Mouse (Mus musculus) hematopoietic stem cell, adult 5-6 weeks (primary cell): ENCODE measurements at regions not wholly inside any gene's neighbourhood (a gene's known extent, or its start where the extent isn't known, plus 50 kb on each side); places are given as distances from the start of the nearest gene placed in this dataset.

Experiments used
- ATAC-seq, 2 experiments: fragments of 125-278 bp in 1 of 2; replicated peaks in 1 of 2; 2 replicates each; pipeline ENCODE4 v1.8.0; 2016 to 2017; ENCODE audit warnings: inconsistent platforms in 2 of 2, mild to moderate bottlenecking in 2 of 2, moderate number of reproducible peaks in 2 of 2, low read depth in 1 of 2, moderate TSS enrichment in 1 of 2; ENCODE audit not compliant: low FRiP score in 2 of 2, poor library complexity in 2 of 2, severe bottlenecking in 2 of 2, insufficient read depth in 1 of 2, low TSS enrichment in 1 of 2

DNA sequence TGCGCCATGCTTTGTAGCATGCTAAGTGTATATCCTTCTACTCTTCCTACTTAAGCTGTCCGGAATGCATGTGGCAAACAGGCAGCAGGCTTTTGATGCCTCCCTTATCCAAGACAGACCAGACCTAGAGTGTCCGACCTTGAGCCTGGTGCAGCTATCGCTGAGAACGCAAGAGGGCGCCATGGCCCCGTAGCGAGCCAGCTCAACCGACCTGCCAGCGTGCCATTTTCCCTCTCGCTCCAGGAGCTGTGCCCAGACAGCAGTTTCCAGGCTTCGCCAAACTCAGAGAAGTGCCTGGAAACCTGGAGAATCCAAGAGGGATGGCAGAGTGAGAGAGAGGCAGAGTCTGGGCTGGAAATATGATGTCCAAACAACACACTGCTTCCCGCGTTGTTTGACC is 155.8 kb upstream of the Gm12830 start:
- peak; percentile 33 to 51; a peak in 2 of 4 replicates for ATAC-seq

DNA sequence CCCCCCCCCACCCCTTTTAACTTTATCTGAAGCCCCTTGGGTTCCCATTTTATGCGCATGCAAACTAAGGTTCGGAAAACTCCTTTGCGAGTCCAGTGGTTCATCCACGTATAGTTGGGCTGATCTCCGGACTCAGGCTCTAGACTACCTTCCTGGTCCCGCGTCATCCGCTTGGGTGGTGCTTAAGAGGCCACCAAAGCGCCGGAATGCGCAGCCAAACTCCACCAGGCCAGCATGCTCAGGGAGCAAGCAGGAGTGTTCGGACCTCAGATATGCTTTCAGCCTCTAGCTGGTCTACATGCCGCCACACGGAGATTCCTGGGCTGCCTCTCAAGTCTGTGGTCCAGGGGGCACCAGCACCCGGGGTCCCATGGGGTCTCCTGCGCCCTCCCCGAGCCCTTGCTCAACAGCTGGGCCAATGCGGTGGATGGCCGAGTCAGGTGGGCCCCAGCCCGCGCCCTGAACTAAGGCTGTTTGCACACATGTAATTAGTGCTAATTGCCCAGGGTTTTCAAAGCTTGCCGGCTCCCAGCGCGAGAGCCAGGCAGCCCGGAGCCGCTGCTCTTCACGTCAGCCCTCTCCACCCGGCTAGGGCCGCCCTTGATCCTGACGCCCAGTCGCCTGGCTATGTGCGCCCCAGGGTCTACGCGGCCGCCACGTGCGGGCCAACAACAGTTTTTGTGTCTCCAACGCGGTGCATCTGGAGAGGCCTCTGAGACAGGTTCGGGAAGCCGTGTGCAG is 155.1 kb upstream of the Gm12830 start:
- ATAC-seq = no peak

DNA sequence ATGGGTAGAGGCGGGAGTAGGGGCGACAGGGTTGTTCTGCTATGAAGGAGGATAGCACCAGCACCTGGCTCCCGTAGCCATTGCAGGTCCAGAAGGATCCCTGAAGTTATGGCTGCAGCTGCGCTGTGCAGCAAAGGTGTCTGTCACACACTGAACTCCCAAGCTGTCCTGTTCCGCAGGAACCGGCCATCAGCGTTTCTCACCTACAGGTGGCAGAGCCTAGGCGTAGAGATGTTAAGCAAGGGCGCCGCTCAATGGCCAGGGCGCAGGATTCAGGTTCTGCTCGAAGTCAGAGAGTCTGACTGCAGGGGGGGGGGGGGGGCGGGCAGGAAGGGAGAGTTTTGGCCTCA is 154.6 kb upstream of the Gm12830 start:
- no peak for ATAC-seq

DNA sequence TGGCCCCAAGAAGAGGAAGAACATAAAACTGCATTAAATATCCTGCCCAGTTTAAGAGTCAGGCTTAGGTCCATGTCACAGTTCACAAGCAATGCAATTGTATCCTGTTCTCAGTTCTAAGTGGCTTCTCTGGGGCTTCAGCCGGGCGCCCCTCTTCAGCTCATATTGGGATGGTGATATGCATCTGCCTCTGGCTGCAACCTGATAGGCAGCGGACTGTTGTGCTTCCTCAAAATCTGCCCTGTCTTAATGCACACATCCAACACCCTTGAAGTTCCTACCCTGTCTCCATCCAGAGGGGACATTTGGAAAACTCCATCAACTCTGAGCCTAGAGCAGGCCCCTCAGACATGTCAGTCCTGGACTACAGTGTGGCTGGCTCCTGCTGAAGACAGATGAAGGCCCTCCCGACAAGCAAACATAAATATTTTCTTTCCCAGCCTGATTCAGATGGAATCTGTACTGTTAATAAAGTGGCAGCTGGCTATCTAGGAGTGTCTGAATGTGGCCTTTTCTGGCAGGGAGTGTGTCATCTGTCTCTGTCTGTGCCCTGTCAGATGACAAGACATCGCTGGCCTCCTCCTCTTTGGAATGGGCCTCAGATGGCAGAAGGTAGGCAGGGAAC is 149.3 kb upstream of the Gm12830 start:
- ATAC-seq = 0 out of 4 replicates have a peak, but pooled peaks have one; percentile 4 to 14

DNA sequence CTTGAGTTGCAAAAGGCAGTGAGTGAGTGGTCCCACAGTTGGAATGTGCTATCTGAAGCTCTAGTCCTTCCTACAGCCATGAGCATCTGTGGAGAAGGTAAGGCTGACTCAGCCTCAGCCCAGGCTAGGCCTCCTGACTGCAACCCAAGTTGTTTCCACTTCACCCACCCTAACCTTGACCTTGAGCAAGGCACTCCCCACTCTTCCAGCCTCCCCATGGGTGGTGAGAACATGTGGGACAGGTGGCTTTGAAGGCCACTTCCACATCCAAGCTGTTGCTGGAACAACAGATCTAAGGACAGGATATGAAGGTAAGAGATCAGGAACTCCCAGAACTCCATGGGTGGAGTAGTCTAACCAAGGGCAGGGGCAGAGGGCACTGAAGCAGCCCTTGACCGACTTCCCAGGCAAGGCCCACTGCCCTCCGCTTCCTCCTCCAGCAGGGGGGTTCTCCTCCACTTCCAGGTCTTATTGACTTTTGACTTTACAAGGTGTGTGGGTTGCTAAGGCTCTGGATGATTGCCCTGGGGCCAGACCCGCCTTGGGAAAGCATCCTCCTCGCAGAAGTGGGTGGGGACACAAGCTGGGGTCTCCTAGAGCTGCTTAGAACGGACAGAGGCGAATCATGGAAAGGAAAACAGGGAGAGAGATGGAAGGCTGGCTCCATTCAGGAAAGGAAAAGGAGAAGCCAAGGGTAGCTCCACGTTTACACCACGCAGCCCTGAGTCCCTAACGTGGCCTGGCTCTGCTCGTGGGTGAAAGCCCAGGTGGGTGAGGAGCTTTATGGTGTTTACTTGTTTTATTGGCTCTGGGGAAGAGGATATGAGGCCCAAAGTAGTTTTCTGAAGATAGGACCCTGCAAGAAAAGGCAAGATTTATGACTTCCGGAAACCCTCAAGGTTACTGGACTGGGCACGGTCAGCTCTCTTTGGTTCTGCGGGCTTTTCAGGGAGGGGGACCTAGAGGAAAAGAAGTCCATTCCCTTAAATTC is 144.3 kb upstream of the Gm12830 start:
- ATAC-seq = no peak

DNA sequence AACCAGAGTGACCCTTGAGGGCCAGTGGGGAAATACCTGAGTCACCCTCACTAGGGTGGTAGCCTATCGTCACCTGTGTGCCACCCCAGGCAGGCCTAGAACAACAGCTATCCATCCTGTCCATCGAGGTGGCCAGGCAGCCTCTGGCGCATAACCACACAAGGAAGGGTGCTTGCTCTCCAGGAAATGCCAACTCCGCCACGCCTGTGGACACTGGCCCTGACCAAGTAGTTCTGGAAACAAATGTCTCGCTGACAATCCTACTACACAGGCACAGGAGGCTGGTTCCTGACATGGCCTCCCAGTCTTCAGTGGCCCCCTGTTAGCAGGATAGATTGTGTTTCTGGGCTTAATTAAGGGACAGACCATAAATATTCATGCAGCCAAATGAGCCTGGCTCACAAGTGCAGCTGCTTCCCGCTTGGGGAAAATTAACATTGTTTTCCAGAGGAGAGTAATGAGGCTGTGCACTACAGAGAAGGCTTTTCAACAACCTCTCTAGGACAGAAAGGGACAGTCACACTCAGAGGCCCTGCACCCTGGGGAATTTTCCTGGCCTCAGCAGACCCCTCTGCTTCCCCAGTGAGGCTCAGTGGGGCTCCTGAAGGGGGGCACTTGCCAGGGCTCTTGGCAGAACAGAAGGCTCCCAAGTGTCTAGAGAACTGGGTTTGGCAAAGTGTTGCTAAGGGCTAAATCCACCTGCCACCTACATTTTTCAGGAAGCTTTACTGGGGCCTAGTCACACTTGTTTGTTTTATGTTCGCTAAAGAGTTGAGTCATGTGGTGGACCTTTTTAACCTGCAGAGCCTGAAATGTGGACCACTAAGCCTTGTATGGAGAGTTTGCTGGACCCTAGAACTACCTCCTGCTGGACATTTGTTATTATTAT is 143.2 kb upstream of the Gm12830 start:
- ATAC-seq = 0 out of 4 replicates have a peak, but pooled peaks of 1 of the 2 experiments have one; percentile 12

DNA sequence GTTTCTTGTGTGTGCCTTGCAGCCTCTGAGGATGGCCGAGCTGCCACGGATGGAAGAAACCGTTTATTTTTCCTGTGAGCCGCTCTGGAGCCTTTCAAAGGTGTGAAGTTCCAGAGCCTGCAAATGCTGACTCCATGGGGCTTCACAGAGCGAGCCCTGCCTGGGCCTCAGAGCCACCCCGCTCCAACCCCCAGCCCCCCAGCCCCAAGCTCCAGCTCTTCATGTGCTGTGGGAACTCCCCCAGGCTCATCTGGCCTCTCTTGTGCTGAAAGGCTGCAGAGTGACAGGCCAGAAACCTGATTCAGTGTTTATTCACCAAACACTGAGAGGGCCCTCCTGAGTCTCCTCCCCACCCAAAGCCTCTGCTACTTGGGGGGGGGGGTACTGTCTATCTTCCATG is 141.2 kb upstream of the Gm12830 start:
- no peak for ATAC-seq

DNA sequence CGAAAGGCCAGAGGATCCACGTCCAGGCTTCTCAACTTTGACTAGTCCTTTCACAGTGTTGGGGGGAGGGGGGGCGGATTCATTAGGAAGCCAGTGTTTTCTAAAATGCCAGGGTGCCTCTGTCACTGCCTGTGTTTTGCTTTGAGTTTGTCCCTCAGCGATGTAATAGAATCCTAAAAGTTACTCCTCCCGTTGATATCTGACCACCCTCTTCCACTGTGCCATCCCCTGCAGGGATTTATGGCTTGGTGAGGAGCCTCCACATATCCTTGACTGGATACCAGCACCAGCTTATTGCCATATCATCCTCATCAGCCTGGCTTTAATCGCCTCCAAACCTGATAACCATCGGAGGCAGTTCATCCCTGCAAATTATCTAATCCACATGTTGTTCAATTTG is 138.6 kb upstream of the Gm12830 start:
- ATAC-seq = no peak

DNA sequence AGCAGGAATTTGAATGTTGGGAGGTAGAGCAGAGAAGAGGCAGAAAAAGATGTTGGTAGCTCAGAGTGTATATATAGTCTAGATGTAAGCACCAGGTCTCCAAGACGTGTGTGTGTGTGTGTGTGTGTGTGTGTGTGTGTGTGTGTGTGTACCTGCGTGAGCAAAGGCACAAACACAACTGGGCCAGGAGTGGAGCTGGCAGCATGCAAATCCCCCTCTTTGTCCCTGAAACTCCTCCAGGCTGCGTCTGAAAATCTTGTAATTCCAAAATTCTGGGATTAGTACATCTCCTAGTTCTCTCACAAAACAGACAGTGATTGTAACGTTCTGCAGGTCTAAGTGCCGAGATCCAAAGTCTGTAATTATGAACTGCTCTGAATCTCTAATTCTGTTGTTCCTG is 137.8 kb upstream of the Gm12830 start:
- ATAC-seq = no peak

DNA sequence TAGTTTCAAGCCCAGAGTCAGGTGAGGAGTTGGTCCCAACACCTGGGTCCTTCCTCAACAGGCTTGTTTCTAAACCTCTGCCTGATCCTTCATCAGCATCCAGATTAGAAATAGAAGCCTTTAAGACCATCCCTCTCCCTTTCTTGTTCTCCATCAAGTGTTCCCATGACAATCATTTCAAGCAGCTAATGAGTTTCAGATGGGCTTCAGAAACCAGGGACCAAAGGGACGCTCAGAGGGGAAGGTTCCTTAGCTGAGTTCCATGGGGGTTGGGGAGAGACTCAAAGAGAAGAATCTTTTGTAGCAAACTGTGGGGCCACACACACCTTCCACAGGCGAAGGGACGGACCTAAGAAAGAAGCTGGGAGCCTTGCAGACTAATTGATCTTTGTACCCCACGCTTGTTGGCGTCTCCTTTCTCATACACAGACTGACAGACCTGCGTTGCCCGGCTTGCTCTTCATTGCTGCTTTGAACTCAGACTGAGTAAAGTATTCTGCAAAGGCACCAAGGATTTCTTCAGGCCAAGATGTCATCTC is 136.6 kb upstream of the Gm12830 start:
- ATAC-seq = no peak

DNA sequence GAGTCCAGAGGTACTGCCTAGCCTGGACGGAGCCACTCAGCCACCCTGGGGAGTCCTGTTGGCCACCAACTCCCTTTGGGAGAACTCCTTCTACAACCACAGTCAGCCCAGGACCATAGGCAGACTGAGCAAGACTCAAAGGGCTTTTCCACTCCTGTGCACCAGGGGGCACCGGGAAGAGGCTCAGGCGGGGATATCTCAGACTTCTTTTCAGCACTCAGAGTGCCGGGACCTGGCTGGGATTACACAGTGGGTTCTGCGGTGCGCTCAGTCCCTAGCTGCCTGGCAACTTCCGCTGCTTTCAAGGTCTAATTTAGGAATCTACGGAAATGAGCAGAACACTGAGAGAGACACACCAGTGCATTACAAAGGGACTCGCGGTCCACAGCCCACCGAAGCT is 136.1 kb upstream of the Gm12830 start:
- ATAC-seq = peak; percentile 94 to 95

DNA sequence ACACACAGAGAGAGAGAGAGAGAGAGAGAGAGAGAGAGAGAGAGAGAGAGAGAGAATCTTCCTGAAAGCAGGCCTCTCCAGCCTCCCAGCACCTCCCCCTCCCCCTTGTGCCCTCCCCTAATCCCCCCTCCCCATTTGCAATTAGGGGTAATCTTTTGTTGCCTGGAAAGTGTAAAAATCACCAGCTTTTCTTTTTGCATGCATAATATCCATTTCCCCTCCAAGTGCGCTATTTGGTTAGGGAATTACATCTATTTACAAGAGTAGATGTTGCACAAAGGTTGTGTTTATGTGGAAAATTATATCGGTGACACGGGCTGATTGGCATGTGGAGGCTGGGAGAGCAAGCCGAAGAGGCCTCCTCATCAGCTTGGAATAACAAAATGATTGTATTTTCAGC is 135.4 kb upstream of the Gm12830 start:
- no peak for ATAC-seq

DNA sequence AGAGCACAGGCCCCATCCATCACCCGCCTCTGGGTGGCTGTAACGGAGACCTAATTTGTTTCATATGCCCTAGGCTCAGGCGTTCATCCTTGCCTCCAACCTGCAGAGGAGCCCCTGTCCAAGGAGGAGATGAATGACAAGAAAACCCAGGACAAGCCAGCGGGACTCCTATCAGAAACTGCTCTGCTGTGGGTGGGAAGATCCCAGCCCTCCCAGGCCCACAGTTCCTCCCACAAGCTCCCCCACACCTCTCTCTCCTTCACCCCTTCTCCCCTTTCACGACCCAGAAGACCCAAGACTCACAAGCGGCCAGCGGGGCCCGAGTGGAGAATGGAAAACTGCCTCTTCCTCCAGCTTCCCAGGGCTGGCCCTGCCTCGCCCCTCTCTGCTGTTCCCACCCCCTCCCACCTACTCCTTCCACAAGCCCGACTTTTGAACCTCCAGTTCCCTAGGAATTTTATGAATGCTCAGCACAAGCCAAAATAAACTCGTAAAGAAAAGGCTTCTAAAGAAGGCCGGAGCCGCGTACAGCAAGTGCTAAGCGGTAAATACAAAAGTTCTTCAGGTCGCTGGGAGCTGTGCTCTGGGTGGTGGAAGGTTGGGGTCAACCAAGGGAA is 133.1 kb upstream of the Gm12830 start:
- ATAC-seq = no peak

DNA sequence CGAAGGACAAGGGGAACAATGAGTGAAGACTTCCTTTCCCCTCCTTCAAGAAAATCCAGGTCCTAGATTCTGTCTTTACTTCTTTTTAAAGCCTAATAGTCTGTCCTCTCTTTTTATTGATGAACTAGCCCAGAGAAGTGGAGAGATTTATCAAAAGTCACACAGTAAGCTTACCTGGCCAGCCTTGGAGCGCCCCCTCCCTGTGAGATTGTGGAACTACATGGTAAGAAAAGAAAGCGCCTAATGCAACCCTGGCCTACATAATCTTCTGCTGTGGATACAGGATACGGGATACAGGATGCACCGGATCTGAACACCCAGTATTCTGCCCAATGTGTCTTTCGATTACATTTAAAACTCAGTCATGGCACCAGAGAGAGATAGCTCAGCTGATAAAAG is 132.6 kb upstream of the Gm12830 start:
- ATAC-seq = no peak

DNA sequence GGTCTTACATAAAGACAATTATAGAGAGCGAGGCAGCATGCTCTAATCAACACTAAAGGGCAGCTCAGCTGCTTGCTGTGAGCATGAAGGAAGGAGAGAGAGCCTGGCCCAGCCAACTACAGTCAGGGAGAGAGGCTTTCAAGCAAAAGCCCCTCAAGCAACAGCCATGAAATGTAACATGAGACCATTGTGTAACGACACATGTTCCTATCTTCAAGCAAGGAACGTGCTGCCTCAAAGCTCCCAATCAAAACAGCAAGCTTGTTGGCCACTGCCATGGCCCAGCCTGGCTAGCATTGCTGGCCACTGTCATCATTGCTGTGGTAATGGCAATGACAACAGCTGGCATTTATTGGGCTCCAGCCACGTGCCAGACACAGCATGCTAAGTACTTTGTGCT is 115.9 kb upstream of the Gm12830 start:
- no peak for ATAC-seq

DNA sequence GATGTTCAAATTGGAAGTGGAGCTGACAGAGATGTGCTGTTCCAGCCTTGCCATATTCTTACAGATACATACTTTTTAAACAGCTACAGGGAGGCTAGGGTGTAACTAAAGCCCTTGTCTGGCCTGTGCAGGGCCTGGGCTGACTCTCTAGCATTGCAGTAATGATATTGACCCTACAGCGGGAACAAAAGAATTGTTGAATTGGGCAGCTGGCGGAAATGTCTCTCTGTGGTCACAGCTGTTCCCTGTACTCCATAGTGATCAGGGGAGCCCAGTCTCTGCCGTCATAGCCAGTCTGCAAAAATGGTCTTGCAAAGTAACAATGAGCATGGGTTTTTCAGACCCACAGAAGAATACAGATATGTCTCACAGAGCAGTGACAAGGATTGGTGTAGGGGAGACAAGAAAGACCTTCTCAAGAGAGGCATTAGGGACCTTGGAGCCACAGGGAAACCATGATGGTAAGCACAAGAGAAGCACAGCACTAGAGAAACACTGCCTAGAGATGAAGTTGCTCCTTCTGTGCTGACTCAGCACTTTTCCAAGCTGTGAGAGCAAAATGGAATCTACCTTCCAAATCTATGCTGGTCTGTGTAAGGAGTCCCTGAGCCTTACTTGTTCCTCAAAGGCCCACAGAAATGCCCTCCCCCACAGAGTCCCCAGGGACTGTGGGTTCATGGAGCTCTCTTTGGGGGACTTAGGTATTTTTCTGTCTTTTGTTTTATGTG is 111.2 kb upstream of the Gm12830 start:
- no peak for ATAC-seq
